Mouse (Mus musculus): ENCODE measurements around the gene Traf3ip1. TPM values are rescaled to one million over a fixed set of nuclear protein-coding genes. Genes with fewer than 3 reads are reported as not detected.
"Not testable (repeated sequence)": the region's sequence is repeated elsewhere in the genome, so short reads cannot be mapped to it uniquely, and the experiment has no call there.

Gene Traf3ip1
- polyA plus RNA-seq, 1 experiment from 2014 or later, result 2.5 TPM

- Histone ChIP-seq H3K4me3 (ENCODE audit: low read depth, low read length) (no peak overlapping the region), H3K27me3 (ENCODE audit: insufficient read depth, low read length) (no peaks in the 10 kb centered on the region)
Observed at GRCm38 (mm10) chr1:91460564-91460963, 33.9 kb upstream of the Traf3ip1 start.

GRCm38 (mm10) chr1:91463336-91463995 is 31.0 kb upstream of the Traf3ip1 start:
- Histone ChIP-seq H3K9me3 (ENCODE audit: low read length) (no peaks in the 10 kb centered on the region), H3K27ac (ENCODE audit: low read depth) (peak overlapping the region; percentile 64; the same call in 1 of the 2 replicates), H3K36me3 (replicated peaks; ENCODE audit: insufficient read depth, low read length) (no peaks in the 10 kb centered on the region), H3K27me3 (ENCODE audit: insufficient read depth, low read length) (no peaks in the 10 kb centered on the region), H3K4me2 (ENCODE audit: low read depth, low read length) (no peak overlapping the region), H3K9ac (replicated peaks) (no peak overlapping the region), H3K4me3 (ENCODE audit: low read depth, low read length) (no peak overlapping the region), H3K4me1 (ENCODE audit: insufficient read depth) (peaks cover 18% of the 10 kb centered on the region)
- DNase-seq (no peak), ATAC-seq (no peak)
- no peak for TF ChIP-seq EP300 (IDR thresholded peaks at IDR 0.05; ENCODE audit: low read depth)
- TF ChIP-seq CTCF (IDR thresholded peaks at IDR 0.05; ENCODE audit: low read depth), result no peak
- WGBS (ENCODE audit: insufficient replicate concordance), result 77% methylated on average over 13 of the region's 13 CpGs

More at GRCm38 (mm10) chr1:91460564-91460963, 33.9 kb upstream of the Traf3ip1 start:
- no peak overlapping the region for H3K27ac ChIP-seq (ENCODE audit: low read depth)
- 40% methylated on average over 4 of the region's 4 CpGs for WGBS (ENCODE audit: insufficient replicate concordance)
- no peak for ATAC-seq
- TF ChIP-seq CTCF (IDR thresholded peaks at IDR 0.05; ENCODE audit: low read depth) (peak; percentile 32), EP300 (IDR thresholded peaks at IDR 0.05; ENCODE audit: low read depth) (no peak)
- no peaks in the 10 kb centered on the region for H3K9me3 ChIP-seq (ENCODE audit: low read length)
- H3K9ac ChIP-seq (replicated peaks), result no peak overlapping the region
- DNase-seq, result peak; percentile 39
- H3K4me2 ChIP-seq (ENCODE audit: low read depth, low read length), result no peak overlapping the region
- H3K4me1 ChIP-seq (ENCODE audit: insufficient read depth), result peaks cover 37% of the 10 kb centered on the region
- no peaks in the 10 kb centered on the region for H3K36me3 ChIP-seq (replicated peaks; ENCODE audit: insufficient read depth, low read length)

GRCm38 (mm10) chr1:91464436-91464835 is 30.0 kb upstream of the Traf3ip1 start:
- 56% methylated on average over 5 of the region's 5 CpGs for WGBS (ENCODE audit: insufficient replicate concordance)

GRCm38 (mm10) chr1:91465244-91465643 is 29.2 kb upstream of the Traf3ip1 start:
- Histone ChIP-seq H3K4me3 (ENCODE audit: low read depth, low read length) (no peak overlapping the region), H3K27me3 (ENCODE audit: insufficient read depth, low read length) (no peaks in the 10 kb centered on the region), H3K4me1 (ENCODE audit: insufficient read depth) (peaks cover 7% of the 10 kb centered on the region), H3K36me3 (replicated peaks; ENCODE audit: insufficient read depth, low read length) (no peaks in the 10 kb centered on the region), H3K4me2 (ENCODE audit: low read depth, low read length) (peak overlapping the region; percentile 56), H3K9ac (replicated peaks) (peak overlapping the region; percentile 41; the same call in 1 of the 2 replicates), H3K27ac (ENCODE audit: low read depth) (peak overlapping the region; percentile 66), H3K9me3 (ENCODE audit: low read length) (no peaks in the 10 kb centered on the region)
- TF ChIP-seq EP300 (IDR thresholded peaks at IDR 0.05; ENCODE audit: low read depth), result no peak
- TF ChIP-seq CTCF (IDR thresholded peaks at IDR 0.05; ENCODE audit: low read depth), result no peak
- WGBS (ENCODE audit: insufficient replicate concordance), result 11% methylated on average over 1 of the region's 1 CpGs
- no peak for DNase-seq
- ATAC-seq, result peak; percentile 66

More at GRCm38 (mm10) chr1:91464436-91464835, 30.0 kb upstream of the Traf3ip1 start:
- peak overlapping the region; percentile 56 for H3K4me2 ChIP-seq (ENCODE audit: low read depth, low read length)
- H3K36me3 ChIP-seq (replicated peaks; ENCODE audit: insufficient read depth, low read length), result no peaks in the 10 kb centered on the region
- TF ChIP-seq CTCF (IDR thresholded peaks at IDR 0.05; ENCODE audit: low read depth) (no peak), EP300 (IDR thresholded peaks at IDR 0.05; ENCODE audit: low read depth) (no peak)
- DNase-seq (no peak), ATAC-seq (no peak)
- no peak overlapping the region for H3K4me3 ChIP-seq (ENCODE audit: low read depth, low read length)
- peak overlapping the region; percentile 66 for H3K27ac ChIP-seq (ENCODE audit: low read depth)
- H3K27me3 ChIP-seq (ENCODE audit: insufficient read depth, low read length), result no peaks in the 10 kb centered on the region
- no peak overlapping the region for H3K9ac ChIP-seq (replicated peaks)
- peaks cover 14% of the 10 kb centered on the region for H3K4me1 ChIP-seq (ENCODE audit: insufficient read depth)
- no peaks in the 10 kb centered on the region for H3K9me3 ChIP-seq (ENCODE audit: low read length)

GRCm38 (mm10) chr1:91466186-91466585 is 28.3 kb upstream of the Traf3ip1 start:
- no peaks in the 10 kb centered on the region for H3K9me3 ChIP-seq (ENCODE audit: low read length)
- no peaks in the 10 kb centered on the region for H3K36me3 ChIP-seq (replicated peaks; ENCODE audit: insufficient read depth, low read length)
- no peaks in the 10 kb centered on the region for H3K27me3 ChIP-seq (ENCODE audit: insufficient read depth, low read length)
- H3K4me3 ChIP-seq (ENCODE audit: low read depth, low read length), result no peak overlapping the region
- H3K9ac ChIP-seq (replicated peaks), result no peak overlapping the region
- H3K4me1 ChIP-seq (ENCODE audit: insufficient read depth), result peaks cover 6% of the 10 kb centered on the region; the same call in 1 of the 2 replicates
- no peak overlapping the region for H3K4me2 ChIP-seq (ENCODE audit: low read depth, low read length)
- 0 out of 2 replicates have a peak overlapping the region, but pooled peaks have one; percentile 66 for H3K27ac ChIP-seq (ENCODE audit: low read depth)
- ATAC-seq (no peak), DNase-seq (no peak)
- no peak for TF ChIP-seq CTCF (IDR thresholded peaks at IDR 0.05; ENCODE audit: low read depth)
- TF ChIP-seq EP300 (IDR thresholded peaks at IDR 0.05; ENCODE audit: low read depth), result no peak
- 82% methylated on average over 6 of the region's 6 CpGs for WGBS (ENCODE audit: insufficient replicate concordance)

- 75% methylated on average over 4 of the region's 4 CpGs for WGBS (ENCODE audit: insufficient replicate concordance)
- no peak for TF ChIP-seq EP300 (IDR thresholded peaks at IDR 0.05; ENCODE audit: low read depth)
- Histone ChIP-seq H3K9ac (replicated peaks) (no peak overlapping the region), H3K27ac (ENCODE audit: low read depth) (no peak overlapping the region), H3K27me3 (ENCODE audit: insufficient read depth, low read length) (no peaks in the 10 kb centered on the region), H3K4me3 (ENCODE audit: low read depth, low read length) (no peak overlapping the region), H3K4me1 (ENCODE audit: insufficient read depth) (peaks cover 6% of the 10 kb centered on the region; the same call in 1 of the 2 replicates), H3K9me3 (ENCODE audit: low read length) (no peaks in the 10 kb centered on the region), H3K4me2 (ENCODE audit: low read depth, low read length) (no peak overlapping the region), H3K36me3 (replicated peaks; ENCODE audit: insufficient read depth, low read length) (no peaks in the 10 kb centered on the region)
- ATAC-seq, result no peak
- no peak for DNase-seq
Observed at GRCm38 (mm10) chr1:91469888-91470419, 24.5 kb upstream of the Traf3ip1 start.

GRCm38 (mm10) chr1:91478145-91478544 is 16.3 kb upstream of the Traf3ip1 start:
- not testable (repeated sequence) for ATAC-seq; H3K9me3 ChIP-seq (ENCODE audit: low read length); H3K4me2 ChIP-seq (ENCODE audit: low read depth, low read length); H3K4me1 ChIP-seq (ENCODE audit: insufficient read depth); H3K4me3 ChIP-seq (ENCODE audit: low read depth, low read length); DNase-seq; H3K9ac ChIP-seq (replicated peaks); H3K27me3 ChIP-seq (ENCODE audit: insufficient read depth, low read length); H3K36me3 ChIP-seq (replicated peaks; ENCODE audit: insufficient read depth, low read length); H3K27ac ChIP-seq (ENCODE audit: low read depth)
- 84% methylated on average over 10 of the region's 13 CpGs for WGBS (ENCODE audit: insufficient replicate concordance)
